Mouse (Mus musculus) embryonic fibroblast, embryonic 13.5 days (primary cell): ENCODE results near the gene Tuba1c. TPM values are rescaled to one million over a fixed set of nuclear protein-coding genes. Genes with fewer than 3 reads are reported as not detected.

Experiments
- H3K27ac ChIP-seq: 2 replicates; pipeline ENCODE4 v1.5.1; 2012; ENCODE audit warnings: low read length, control low read depth, inconsistent platforms; ENCODE audit not compliant: insufficient read depth
- H3K4me1 ChIP-seq: 2 replicates; pipeline ENCODE4 v1.6.1; 2011; ENCODE audit warnings: low read length; ENCODE audit not compliant: control insufficient read depth, insufficient read depth
- H3K4me3 ChIP-seq: 2 replicates; pipeline ENCODE4 v1.5.1; 2011; ENCODE audit warnings: mild to moderate bottlenecking, control low read depth, low read length; ENCODE audit not compliant: insufficient read depth
- CTCF ChIP-seq: IDR thresholded peaks from 2 replicates; pipeline ENCODE4 v1.5.1; 2011; ENCODE audit warnings: mild to moderate bottlenecking, control low read depth, low read length, moderate library complexity, borderline replicate concordance; ENCODE audit not compliant: insufficient read depth
- POLR2A ChIP-seq: IDR thresholded peaks from 2 replicates; pipeline ENCODE4 v1.6.1; 2011; ENCODE audit warnings: low read depth, mild to moderate bottlenecking, control low read depth, low read length, moderate library complexity
- polyA plus RNA-seq: library from polyadenylated mRNA; stranded (reverse); fragments of >200 nt; gene quantifications from 2 replicates; pipeline ENCODE4 v1.2.4, GENCODE M21; 2011; ENCODE audit warnings: low read depth; ENCODE audit not compliant: missing spikeins, insufficient read length

Tuba1c gene
- polyA plus RNA-seq, 1 experiment = 171 TPM

DNA sequence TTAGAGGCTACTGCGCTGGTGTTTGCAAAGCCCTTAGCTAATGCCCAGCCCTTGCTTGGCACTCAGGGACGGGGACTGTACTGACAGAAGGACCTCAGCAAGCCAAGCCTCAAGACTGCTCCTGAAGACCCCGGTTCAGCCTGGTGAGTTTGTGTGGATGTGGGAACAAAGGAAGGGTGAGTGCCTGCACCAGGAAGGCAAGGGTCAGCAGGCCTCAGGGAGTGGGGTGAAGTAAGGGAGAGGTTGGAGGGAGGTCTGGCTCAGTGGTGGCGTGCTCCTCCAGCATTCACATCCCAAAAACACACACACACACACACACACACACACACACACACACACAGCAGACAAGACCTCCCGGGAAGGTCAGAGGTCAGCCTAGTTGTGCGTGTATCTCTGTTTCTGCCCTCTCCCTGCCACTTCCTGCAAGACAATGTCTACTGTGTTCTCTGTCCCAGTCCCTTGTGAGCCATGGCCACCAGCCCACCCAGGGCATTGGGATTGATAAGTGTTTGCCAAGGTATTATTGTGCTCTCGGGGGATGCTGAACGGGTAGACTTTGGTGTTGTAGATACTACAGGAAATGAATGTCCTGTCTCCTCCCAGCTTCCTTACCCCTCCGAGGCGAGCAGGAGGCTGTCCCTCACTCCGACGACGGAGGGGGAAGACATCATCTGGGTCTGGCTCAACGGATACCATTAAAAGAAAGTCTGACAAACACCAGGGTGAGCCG is 48.7 kb downstream of the Tuba1c start:
- Histone ChIP-seq H3K27ac (no peak overlapping the region), H3K4me3 (no peak overlapping the region), H3K4me1 (peaks cover 4% of the 10 kb centered on the region; the same call in 1 of the 2 replicates)
- TF ChIP-seq POLR2A (no peak), CTCF (no peak)

DNA sequence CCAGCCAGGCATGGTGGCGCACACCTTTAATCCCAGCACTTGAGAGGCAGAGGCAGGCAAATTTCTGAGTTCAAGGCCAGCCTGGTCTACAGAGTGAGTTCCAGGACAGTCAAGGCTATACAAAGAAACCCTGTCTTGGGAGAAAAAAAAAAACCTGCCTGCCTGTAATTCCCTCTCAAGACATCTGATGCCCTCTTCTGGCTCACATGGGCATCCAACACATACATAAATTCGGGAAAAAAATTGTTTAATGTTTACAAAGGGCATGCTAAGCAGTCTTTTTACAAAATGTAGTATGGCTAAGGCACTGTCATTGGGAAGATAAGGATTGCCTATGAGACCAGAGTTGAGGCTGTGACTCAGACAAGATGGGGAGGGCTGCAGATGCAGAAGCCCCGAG is 50.1 kb downstream of the Tuba1c start:
- TF ChIP-seq POLR2A (no peak), CTCF (no peak)
- H3K4me3 ChIP-seq = no peak overlapping the region
- peaks cover 2% of the 10 kb centered on the region; the same call in 1 of the 2 replicates for H3K4me1 ChIP-seq

GRCm38 (mm10) chr15:99082322-99082721 is 52.6 kb downstream of the Tuba1c start:
- Histone ChIP-seq H3K4me3 (no peak overlapping the region), H3K27ac (no peak overlapping the region), H3K4me1 (no peaks in the 10 kb centered on the region)
- TF ChIP-seq POLR2A (no peak), CTCF (no peak)

More for the DNA sequence above, 50.1 kb downstream of the Tuba1c start:
- no peak overlapping the region for H3K27ac ChIP-seq

GRCm38 (mm10) chr15:99082840-99083239 is 53.1 kb downstream of the Tuba1c start:
- TF ChIP-seq POLR2A (no peak), CTCF (no peak)
- Histone ChIP-seq H3K4me1 (no peaks in the 10 kb centered on the region), H3K4me3 (no peak overlapping the region), H3K27ac (no peak overlapping the region)

DNA sequence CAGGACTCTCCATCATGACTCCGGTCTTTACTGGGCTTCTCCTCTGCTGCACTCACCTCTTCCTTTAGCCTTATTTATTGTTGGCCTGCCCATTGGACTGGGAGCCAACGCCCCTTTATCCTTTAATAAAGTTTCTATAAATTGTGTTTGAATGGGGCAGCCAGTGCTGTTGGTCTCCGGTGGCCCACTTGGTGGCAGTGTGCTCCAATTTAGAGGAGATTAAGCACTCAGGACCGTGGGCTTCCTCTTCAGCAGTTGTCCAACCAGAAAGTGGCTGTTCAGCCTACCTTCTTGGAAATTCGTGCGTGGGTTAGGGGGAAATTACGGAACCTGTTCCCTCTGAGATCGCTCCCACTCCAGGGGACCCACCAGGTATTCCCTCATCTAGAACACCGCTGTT is 53.6 kb downstream of the Tuba1c start:
- no peak overlapping the region for H3K27ac ChIP-seq
- H3K4me3 ChIP-seq = no peak overlapping the region
- peak; percentile 45; the same call in 1 of the 2 replicates for TF ChIP-seq CTCF
- TF ChIP-seq POLR2A = no peak
- no peaks in the 10 kb centered on the region for H3K4me1 ChIP-seq

- TF ChIP-seq CTCF (no peak), POLR2A (no peak)
- no peaks in the 10 kb centered on the region for H3K4me1 ChIP-seq
- H3K4me3 ChIP-seq = no peak overlapping the region
- H3K27ac ChIP-seq = no peak overlapping the region
Observed at GRCm38 (mm10) chr15:99083867-99084557, 54.3 kb downstream of the Tuba1c start.

- H3K4me3 ChIP-seq = no peak overlapping the region
Observed at GRCm38 (mm10) chr15:99084618-99085017, 54.9 kb downstream of the Tuba1c start.

DNA sequence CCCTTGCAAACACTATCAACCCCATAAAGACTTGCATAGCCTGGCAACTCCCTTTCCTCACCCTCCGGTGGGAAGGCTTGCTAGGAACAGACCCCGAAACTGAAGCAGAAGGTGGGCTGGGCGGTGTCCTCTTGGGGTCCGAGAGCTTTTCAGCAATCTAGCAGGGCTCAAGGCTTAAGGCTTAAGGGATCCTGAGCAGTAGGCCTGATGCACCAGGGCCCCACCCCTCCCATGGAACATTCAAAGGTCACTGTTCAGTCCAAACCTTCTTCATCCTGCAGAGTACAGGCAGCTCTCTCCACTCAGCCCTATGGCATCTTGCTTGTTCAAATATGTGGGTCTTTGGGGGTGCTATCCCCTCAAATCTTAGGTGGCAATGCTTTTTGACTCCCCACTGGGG is 56.3 kb downstream of the Tuba1c start:
- H3K4me3 ChIP-seq = no peak overlapping the region
- no peak overlapping the region for H3K27ac ChIP-seq
- H3K4me1 ChIP-seq = no peaks in the 10 kb centered on the region
- no peak for TF ChIP-seq POLR2A
- TF ChIP-seq CTCF = no peak

More at GRCm38 (mm10) chr15:99084618-99085017, 54.9 kb downstream of the Tuba1c start:
- no peak for TF ChIP-seq POLR2A
- TF ChIP-seq CTCF = no peak
- Histone ChIP-seq H3K27ac (no peak overlapping the region), H3K4me1 (no peaks in the 10 kb centered on the region)

DNA sequence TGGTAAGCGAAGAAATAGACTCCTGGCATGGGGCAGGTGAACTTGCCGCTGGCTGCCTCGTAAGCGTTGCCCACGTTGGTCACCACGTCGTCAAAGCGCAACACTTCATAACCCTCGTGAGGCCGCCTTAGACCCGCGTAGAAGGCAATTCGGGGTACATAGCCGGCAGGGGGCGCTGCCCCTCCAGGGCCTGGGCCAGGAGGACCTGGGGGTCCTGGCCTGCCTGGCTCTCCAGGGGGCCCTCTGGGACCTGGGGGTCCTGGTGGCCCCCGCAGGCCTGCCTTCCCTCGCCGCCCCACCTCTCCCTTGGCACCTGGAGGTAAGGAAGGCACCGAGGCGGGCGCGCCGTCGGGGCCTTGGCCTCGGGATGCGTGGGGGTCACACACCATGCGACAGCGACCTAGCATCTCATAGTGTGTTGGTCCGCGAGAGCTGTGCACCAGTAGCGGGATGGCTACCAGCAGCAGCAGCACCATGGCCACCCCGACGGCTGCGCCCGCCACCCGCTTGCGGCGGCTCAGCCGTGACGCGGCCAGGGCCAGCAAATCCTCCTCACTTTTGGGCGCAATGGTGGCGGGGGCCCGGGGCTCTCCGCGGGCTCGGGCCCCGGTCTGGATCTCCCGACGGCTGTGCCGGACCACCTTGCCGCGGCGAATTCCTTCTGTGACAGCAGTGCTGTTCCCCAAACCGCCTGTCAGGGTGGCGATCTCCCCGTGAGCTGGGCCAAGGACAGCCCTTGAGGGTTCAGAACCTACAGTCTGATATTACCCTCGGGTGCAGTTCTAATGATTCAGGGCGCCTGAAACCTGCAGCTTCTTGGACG is 57.8 kb downstream of the Tuba1c start, which contains the start of gene C1ql4:
TSS of gene C1ql4 (minus strand) at position 565 of the 823 bp plus-strand sequence.
- no peak within 1 kb of the TSS for H3K4me3 ChIP-seq
- H3K27ac ChIP-seq = no peak within 1 kb of the TSS
- TF ChIP-seq POLR2A (no peak), CTCF (no peak)
- H3K4me1 ChIP-seq = no peaks in the 10 kb centered on the region

Other genes with a start within 250 kb of the Tuba1c start
- not detected in 2 replicates for gene Wnt1, start 240.0 kb upstream of the Tuba1c start, polyA plus RNA-seq
- gene Ddn, start 220.4 kb upstream of the Tuba1c start, polyA plus RNA-seq = not detected in 2 replicates
- gene Prkag1, start 198.4 kb upstream of the Tuba1c start, polyA plus RNA-seq = 94.2 and 101 TPM in 2 replicates
- gene Kmt2d, start 158.7 kb upstream of the Tuba1c start, polyA plus RNA-seq = 28.0 and 31.5 TPM in 2 replicates
- gene Rhebl1, start 135.4 kb upstream of the Tuba1c start, polyA plus RNA-seq = 6.0 and 7.8 TPM in 2 replicates
- gene Dhh, start 131.4 kb upstream of the Tuba1c start, polyA plus RNA-seq = 0.14 and 0.27 TPM in 2 replicates
- gene Lmbr1l, start 111.7 kb upstream of the Tuba1c start, polyA plus RNA-seq = 11.3 and 14.7 TPM in 2 replicates
- 3,138 and 3,689 TPM in 2 replicates for gene Tuba1b, start 95.3 kb upstream of the Tuba1c start, polyA plus RNA-seq
- 333 and 559 TPM in 2 replicates for gene Gm49450, start 76.3 kb upstream of the Tuba1c start, polyA plus RNA-seq
- gene Tuba1a, start 76.2 kb upstream of the Tuba1c start, polyA plus RNA-seq = 1,082 and 1,134 TPM in 2 replicates
- 0.60 TPM in 1 of 2 replicates, not detected in the other for gene Prph, start 25.3 kb downstream of the Tuba1c start, polyA plus RNA-seq
- 12.2 and 19.9 TPM in 2 replicates for gene Troap, start 44.7 kb downstream of the Tuba1c start, polyA plus RNA-seq
- not detected in 2 replicates for gene C1ql4, start 57.9 kb downstream of the Tuba1c start, polyA plus RNA-seq
- gene Dnajc22, start 63.3 kb downstream of the Tuba1c start, polyA plus RNA-seq = not detected in 2 replicates
- 37.7 and 41.7 TPM in 2 replicates for gene Spats2, start 96.0 kb downstream of the Tuba1c start, polyA plus RNA-seq
- 0.40 TPM in 1 of 2 replicates, not detected in the other for gene Kcnh3, start 195.0 kb downstream of the Tuba1c start, polyA plus RNA-seq
- 24.7 and 37.2 TPM in 2 replicates for gene Mcrs1, start 222.1 kb downstream of the Tuba1c start, polyA plus RNA-seq